Mouse (Mus musculus): ENCODE results near the gene Ascl2.

- TF ChIP-seq CTCF (IDR thresholded peaks at IDR 0.05; ENCODE audit: low read depth) (no peak), EP300 (IDR thresholded peaks at IDR 0.05; ENCODE audit: low read depth) (no peak)
These were observed 39.5 kb downstream of the Ascl2 start for GRCm38 (mm10) chr7:142929516-142929915.

Measured in liver, postnatal 0 days (tissue).